Mouse (Mus musculus): Measurements from ENCODE around the gene Por. TPM values are rescaled to one million over a fixed set of nuclear protein-coding genes. Genes with fewer than 3 reads are reported as not detected.

Gene Por
- total and polyA plus RNA-seq, 3 experiments = 26.7 to 91.1 (median 90.4) TPM

DNA sequence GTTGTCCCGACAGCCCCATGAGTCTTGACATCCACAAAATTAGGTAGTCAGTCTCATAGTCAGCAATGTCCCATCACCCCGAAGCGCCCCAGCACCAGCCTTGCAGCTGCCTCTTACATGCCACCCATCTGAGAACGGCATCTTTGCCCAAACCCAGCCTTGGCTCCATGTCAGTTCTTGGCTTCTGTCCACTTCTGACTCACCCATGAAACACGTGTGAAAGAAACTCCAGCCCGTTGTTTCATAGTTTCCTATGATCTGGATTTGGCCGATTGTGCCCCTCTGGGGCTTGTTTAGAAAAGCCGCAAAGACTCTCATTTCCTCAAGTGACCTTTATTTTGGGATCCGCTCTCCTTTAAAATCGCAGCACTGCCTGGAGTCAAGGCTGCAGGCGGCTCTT lies 52.3 kb downstream of the Por start:
- Histone ChIP-seq H3K27me3 (ENCODE audit: insufficient read depth, low read length) (no peaks in the 10 kb centered on the region), H3K9me3 (replicated peaks) (no peaks in the 10 kb centered on the region), H3K36me3 (replicated peaks) (peaks cover 90% of the 10 kb centered on the region), H3K4me3 (ENCODE audit: low read depth, low read length) (no peak overlapping the region), H3K4me1 (ENCODE audit: insufficient read depth, low read depth, low read length) (no peaks in the 10 kb centered on the region; the same call in 1 of the 2 replicates)
- DNase-seq (ENCODE audit: low spot score) = no peak
- TF ChIP-seq CTCF (IDR thresholded peaks at IDR 0.05; ENCODE audit: low read depth, low read length) = no peak
- no peak for TF ChIP-seq GATA2 (IDR thresholded peaks at IDR 0.05; ENCODE audit: borderline replicate concordance, low read depth, low read length)
- TF ChIP-seq GATA1 (IDR thresholded peaks at IDR 0.05; ENCODE audit: borderline replicate concordance, low read length) = no peak
- ATAC-seq (ENCODE audit: extremely low read depth, insufficient number of reproducible peaks, low FRiP score, poor library complexity, severe bottlenecking) = no peak

DNA sequence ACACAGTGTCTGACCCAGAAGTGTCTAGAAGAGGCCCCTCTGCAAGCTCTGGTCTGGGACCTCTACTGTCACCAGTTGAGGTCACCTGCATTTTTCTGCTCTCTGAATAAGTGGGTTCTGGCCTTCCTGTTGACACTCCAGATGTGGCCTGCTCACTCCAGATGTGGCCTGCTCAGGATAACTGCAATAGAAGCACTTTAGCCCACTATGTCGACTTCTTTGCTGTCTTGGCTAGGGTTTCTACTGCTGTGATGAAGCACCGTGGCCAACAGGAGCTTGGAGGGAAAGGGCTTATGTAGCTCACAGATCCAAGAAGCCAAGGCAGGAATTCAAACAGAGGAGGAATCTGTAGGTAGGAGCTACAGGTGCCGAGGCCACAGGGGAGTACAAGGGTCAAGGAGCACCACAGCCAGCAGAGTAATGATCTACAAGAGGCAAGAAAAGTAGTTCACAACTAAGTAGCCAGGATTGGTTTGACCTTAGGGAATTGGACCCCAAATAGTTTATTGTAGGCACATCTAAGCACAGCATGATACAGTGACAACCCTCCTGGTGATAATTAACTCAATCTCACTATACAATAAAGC lies 53.4 kb downstream of the Por start:
- no peak for DNase-seq (ENCODE audit: low spot score)
- Histone ChIP-seq H3K27me3 (ENCODE audit: insufficient read depth, low read length) (no peaks in the 10 kb centered on the region), H3K36me3 (replicated peaks) (peaks cover 91% of the 10 kb centered on the region), H3K4me1 (ENCODE audit: insufficient read depth, low read depth, low read length) (no peaks in the 10 kb centered on the region; the same call in 1 of the 2 replicates), H3K9me3 (replicated peaks) (no peaks in the 10 kb centered on the region), H3K4me3 (ENCODE audit: low read depth, low read length) (no peak overlapping the region)
- ATAC-seq (ENCODE audit: extremely low read depth, insufficient number of reproducible peaks, low FRiP score, poor library complexity, severe bottlenecking) = no peak; the same call in 1 of the 2 replicates
- TF ChIP-seq POLR2AphosphoS5 (IDR thresholded peaks at IDR 0.05; ENCODE audit: insufficient replicate concordance, low read depth, low read length) = no peak
- no peak for TF ChIP-seq TAL1 (conservative IDR thresholded peaks at IDR 0.05; ENCODE audit: low read depth, low read length)
- TF ChIP-seq CTCF (IDR thresholded peaks at IDR 0.05; ENCODE audit: low read depth, low read length) = no peak

GRCm38 (mm10) chr5:135724536-135725322 lies 54.9 kb downstream of the Por start:
- Histone ChIP-seq H3K4me1 (ENCODE audit: insufficient read depth, low read depth, low read length) (no peaks in the 10 kb centered on the region; the same call in 1 of the 2 replicates), H3K36me3 (replicated peaks) (peaks cover 92% of the 10 kb centered on the region), H3K27me3 (ENCODE audit: insufficient read depth, low read length) (no peaks in the 10 kb centered on the region), H3K9me3 (replicated peaks) (no peaks in the 10 kb centered on the region), H3K4me3 (ENCODE audit: low read depth, low read length) (no peak overlapping the region)
- TF ChIP-seq GATA2 (IDR thresholded peaks at IDR 0.05; ENCODE audit: borderline replicate concordance, low read depth, low read length) (no peak), POLR2AphosphoS5 (IDR thresholded peaks at IDR 0.05; ENCODE audit: insufficient replicate concordance, low read depth, low read length) (no peak), CTCF (IDR thresholded peaks at IDR 0.05; ENCODE audit: low read depth, low read length) (no peak), TAL1 (conservative IDR thresholded peaks at IDR 0.05; ENCODE audit: low read depth, low read length) (no peak), GATA1 (IDR thresholded peaks at IDR 0.05; ENCODE audit: borderline replicate concordance, low read length) (no peak)
- no peak for ATAC-seq (ENCODE audit: extremely low read depth, insufficient number of reproducible peaks, low FRiP score, poor library complexity, severe bottlenecking)
- DNase-seq (ENCODE audit: low spot score) = no peak

- no peak for DNase-seq (ENCODE audit: low spot score)
- H3K4me1 ChIP-seq (ENCODE audit: insufficient read depth, low read depth, low read length) = no peaks in the 10 kb centered on the region; the same call in 1 of the 2 replicates
- peaks cover 92% of the 10 kb centered on the region for H3K36me3 ChIP-seq (replicated peaks)
- TF ChIP-seq TAL1 (conservative IDR thresholded peaks at IDR 0.05; ENCODE audit: low read depth, low read length) (no peak), POLR2AphosphoS5 (IDR thresholded peaks at IDR 0.05; ENCODE audit: insufficient replicate concordance, low read depth, low read length) (no peak), GATA2 (IDR thresholded peaks at IDR 0.05; ENCODE audit: borderline replicate concordance, low read depth, low read length) (no peak), CTCF (IDR thresholded peaks at IDR 0.05; ENCODE audit: low read depth, low read length) (no peak), GATA1 (IDR thresholded peaks at IDR 0.05; ENCODE audit: borderline replicate concordance, low read length) (no peak)
- no peak overlapping the region for H3K4me3 ChIP-seq (ENCODE audit: low read depth, low read length)
- no peaks in the 10 kb centered on the region for H3K27me3 ChIP-seq (ENCODE audit: insufficient read depth, low read length)
- H3K9me3 ChIP-seq (replicated peaks) = no peaks in the 10 kb centered on the region
- no peak for ATAC-seq (ENCODE audit: extremely low read depth, insufficient number of reproducible peaks, low FRiP score, poor library complexity, severe bottlenecking)
Measured at GRCm38 (mm10) chr5:135725391-135725841, 55.6 kb downstream of the Por start.

GRCm38 (mm10) chr5:135725991-135726390 lies 56.2 kb downstream of the Por start:
- Histone ChIP-seq H3K27me3 (ENCODE audit: insufficient read depth, low read length) (no peaks in the 10 kb centered on the region; the same call in 1 of the 2 replicates), H3K4me3 (ENCODE audit: low read depth, low read length) (no peak overlapping the region), H3K9me3 (replicated peaks) (no peaks in the 10 kb centered on the region), H3K36me3 (replicated peaks) (peaks cover 92% of the 10 kb centered on the region), H3K4me1 (ENCODE audit: insufficient read depth, low read depth, low read length) (no peaks in the 10 kb centered on the region; the same call in 1 of the 2 replicates)
- no peak for TF ChIP-seq GATA1 (IDR thresholded peaks at IDR 0.05; ENCODE audit: borderline replicate concordance, low read length)
- no peak for TF ChIP-seq POLR2AphosphoS5 (IDR thresholded peaks at IDR 0.05; ENCODE audit: insufficient replicate concordance, low read depth, low read length)
- TF ChIP-seq CTCF (IDR thresholded peaks at IDR 0.05; ENCODE audit: low read depth, low read length) = no peak
- TF ChIP-seq GATA2 (IDR thresholded peaks at IDR 0.05; ENCODE audit: borderline replicate concordance, low read depth, low read length) = no peak
- TF ChIP-seq TAL1 (conservative IDR thresholded peaks at IDR 0.05; ENCODE audit: low read depth, low read length) = no peak
- no peak for ATAC-seq (ENCODE audit: extremely low read depth, insufficient number of reproducible peaks, low FRiP score, poor library complexity, severe bottlenecking)
- DNase-seq (ENCODE audit: low spot score) = no peak

GRCm38 (mm10) chr5:135726641-135727346 lies 57.0 kb downstream of the Por start:
- Histone ChIP-seq H3K4me1 (ENCODE audit: insufficient read depth, low read depth, low read length) (no peaks in the 10 kb centered on the region; the same call in 1 of the 2 replicates), H3K36me3 (replicated peaks) (peaks cover 97% of the 10 kb centered on the region), H3K9me3 (replicated peaks) (no peaks in the 10 kb centered on the region), H3K27me3 (ENCODE audit: insufficient read depth, low read length) (no peaks in the 10 kb centered on the region; the same call in 1 of the 2 replicates), H3K4me3 (ENCODE audit: low read depth, low read length) (no peak overlapping the region)
- no peak for ATAC-seq (ENCODE audit: extremely low read depth, insufficient number of reproducible peaks, low FRiP score, poor library complexity, severe bottlenecking)
- no peak for TF ChIP-seq GATA2 (IDR thresholded peaks at IDR 0.05; ENCODE audit: borderline replicate concordance, low read depth, low read length)
- TF ChIP-seq CTCF (IDR thresholded peaks at IDR 0.05; ENCODE audit: low read depth, low read length) = no peak
- TF ChIP-seq TAL1 (conservative IDR thresholded peaks at IDR 0.05; ENCODE audit: low read depth, low read length) = no peak
- TF ChIP-seq GATA1 (IDR thresholded peaks at IDR 0.05; ENCODE audit: borderline replicate concordance, low read length) = no peak
- no peak for TF ChIP-seq POLR2AphosphoS5 (IDR thresholded peaks at IDR 0.05; ENCODE audit: insufficient replicate concordance, low read depth, low read length)
- no peak for DNase-seq (ENCODE audit: low spot score)

Measured in G1E (cell line).